Comparison of ENCODE assay signal across 12 mouse cellular contexts in genomic region chr12:105876521-105876920, GRCm38 (mm10).
DNase-seq lines count a peak whose midpoint lies in the region; ATAC-seq and TF ChIP-seq lines count a peak whose summit lies in the region.
"Had no signal": no experiment of that assay in that cellular context is flagged by ENCODE, and none has a peak within 500 bp of the region (broad histone marks: within the 10 kb centered on the region; RNA-seq: fewer than 3 reads in every experiment).

No protein-coding gene starts in this region.

- no peak for DNase-seq in forebrain, embryonic 10.5 days (ENCODE audit: extremely low spot score, low spot score)
- DNase-seq in forebrain, embryonic 11.5 days (ENCODE audit: low spot score) = no peak
- DNase-seq in kidney, adult 2 months = peak; percentile 36
- peak; percentile 33 for DNase-seq in brain, adult 2 months (ENCODE audit: low read depth, low spot score)
- DNase-seq in liver (no peak), adipocyte (ENCODE audit: low spot score) (no peak)
- DNase-seq: adrenal gland, adult 8-10 months; thymus, postnatal 4 days had no signal

- H3K27me3 ChIP-seq in forebrain, embryonic 10.5 days (ENCODE audit: poor library complexity, severe bottlenecking) = peaks cover 32% of the 10 kb centered on the region
- no peaks in the 10 kb centered on the region for H3K27me3 ChIP-seq in forebrain, embryonic 11.5 days (ENCODE audit: control insufficient read depth, insufficient read depth, low read length)
- H3K27me3 ChIP-seq in kidney, adult 2 months (replicated peaks; ENCODE audit: control insufficient read depth, insufficient read depth, low read length) = no peaks in the 10 kb centered on the region
- 0 out of 2 replicates have a peak, but pooled peaks cover 3% of the 10 kb centered on the region for H3K27me3 ChIP-seq in kidney, embryonic 15.5 days
- no peaks in the 10 kb centered on the region; the same call in none of the 2 replicates for H3K27me3 ChIP-seq in hindbrain, embryonic 16.5 days (replicated peaks; ENCODE audit: control insufficient read depth, insufficient read depth, low read length)

- ATAC-seq in forebrain, embryonic 11.5 days (replicated peaks; ENCODE audit: low FRiP score) = no peak
- ATAC-seq in kidney, embryonic 15.5 days (replicated peaks; ENCODE audit: low FRiP score) = no peak
- peak; percentile 43; the same call in 1 of the 2 replicates for ATAC-seq in hindbrain, embryonic 16.5 days

- H3K27ac ChIP-seq in forebrain, embryonic 10.5 days = peak overlapping the region; percentile 40; the same call in 1 of the 2 replicates
- no peak overlapping the region for H3K27ac ChIP-seq in forebrain, embryonic 11.5 days (ENCODE audit: low read depth, low read length)
- no peak overlapping the region for H3K27ac ChIP-seq in kidney, adult 2 months (ENCODE audit: insufficient read depth, low read depth, low read length)
- H3K27ac ChIP-seq in kidney, embryonic 15.5 days = no peak overlapping the region
- H3K27ac ChIP-seq in hindbrain, embryonic 16.5 days (ENCODE audit: low read depth, low read length) = 0 out of 2 replicates have a peak overlapping the region, but pooled peaks have one; percentile 20
- H3K27ac ChIP-seq: kidney, postnatal 0 days; limb, embryonic 15.5 days had no signal

- H3K36me3 ChIP-seq in forebrain, embryonic 10.5 days (replicated peaks) = no peaks in the 10 kb centered on the region
- H3K36me3 ChIP-seq in forebrain, embryonic 11.5 days (ENCODE audit: control insufficient read depth, insufficient read depth, low read length) = no peaks in the 10 kb centered on the region
- H3K36me3 ChIP-seq in kidney, adult 2 months (ENCODE audit: control insufficient read depth, insufficient read depth, low read length) = no peaks in the 10 kb centered on the region
- no peaks in the 10 kb centered on the region for H3K36me3 ChIP-seq in kidney, embryonic 15.5 days
- no peaks in the 10 kb centered on the region for H3K36me3 ChIP-seq in hindbrain, embryonic 16.5 days (ENCODE audit: control insufficient read depth, insufficient read depth, low read length)
- H3K36me3 ChIP-seq: limb, embryonic 15.5 days had no signal

- peaks cover 8% of the 10 kb centered on the region; the same call in 1 of the 2 replicates for H3K9me3 ChIP-seq in forebrain, embryonic 10.5 days
- no peaks in the 10 kb centered on the region; the same call in 1 of the 2 replicates for H3K9me3 ChIP-seq in forebrain, embryonic 11.5 days (ENCODE audit: control insufficient read depth, low read length)
- H3K9me3 ChIP-seq in kidney, embryonic 15.5 days (replicated peaks) = no peaks in the 10 kb centered on the region; the same call in 1 of the 2 replicates
- H3K9me3 ChIP-seq in hindbrain, embryonic 16.5 days (ENCODE audit: control insufficient read depth, low read length) = peaks cover 6% of the 10 kb centered on the region
- H3K9me3 ChIP-seq: limb, embryonic 15.5 days had no signal

- TF ChIP-seq POLR2A in kidney, adult 2 months (IDR thresholded peaks at IDR 0.05; ENCODE audit: low read depth, low read length) = no peak

- no peak for TF ChIP-seq CTCF in kidney, adult 2 months (conservative IDR thresholded peaks at IDR 0.05; ENCODE audit: insufficient read depth, insufficient read length, low read depth, low read length)

- H3K4me1 ChIP-seq in forebrain, embryonic 10.5 days = peaks cover 15% of the 10 kb centered on the region
- H3K4me1 ChIP-seq in forebrain, embryonic 11.5 days (replicated peaks; ENCODE audit: control insufficient read depth, insufficient read depth, low read length) = peaks cover 7% of the 10 kb centered on the region; the same call in 1 of the 2 replicates
- no peaks in the 10 kb centered on the region for H3K4me1 ChIP-seq in kidney, adult 2 months (ENCODE audit: control insufficient read depth, insufficient read depth, low read length)
- H3K4me1 ChIP-seq in kidney, embryonic 15.5 days = 0 out of 2 replicates have a peak, but pooled peaks cover 3% of the 10 kb centered on the region
- H3K4me1 ChIP-seq in hindbrain, embryonic 16.5 days (ENCODE audit: control insufficient read depth, insufficient read depth, low read depth, low read length) = peaks cover 8% of the 10 kb centered on the region; the same call in 1 of the 2 replicates

- H3K9ac ChIP-seq in forebrain, embryonic 11.5 days (ENCODE audit: low read length) = no peak overlapping the region
- no peak overlapping the region for H3K9ac ChIP-seq in kidney, embryonic 15.5 days
- H3K9ac ChIP-seq in hindbrain, embryonic 16.5 days (ENCODE audit: low read depth, low read length) = no peak overlapping the region
- H3K9ac ChIP-seq: limb, embryonic 15.5 days had no signal

- no peak overlapping the region for H3K4me3 ChIP-seq in forebrain, embryonic 10.5 days
- H3K4me3 ChIP-seq in forebrain, embryonic 11.5 days (ENCODE audit: low read depth, low read length) = no peak overlapping the region
- no peak overlapping the region for H3K4me3 ChIP-seq in kidney, adult 2 months (ENCODE audit: insufficient read depth, low read depth, low read length)
- H3K4me3 ChIP-seq in kidney, embryonic 15.5 days (replicated peaks) = no peak overlapping the region
- no peak overlapping the region for H3K4me3 ChIP-seq in hindbrain, embryonic 16.5 days (ENCODE audit: low read length)
- H3K4me3 ChIP-seq: limb, embryonic 15.5 days had no signal

- WGBS in forebrain, embryonic 10.5 days = 80% methylated on average over 11 of the region's 11 CpGs
- 70% methylated on average over 11 of the region's 11 CpGs for WGBS in forebrain, embryonic 11.5 days
- 58% methylated on average over 11 of the region's 11 CpGs for WGBS in kidney, adult 2 months
- WGBS in kidney, embryonic 15.5 days = 75% methylated on average over 11 of the region's 11 CpGs
- WGBS in hindbrain, embryonic 16.5 days = 51% methylated on average over 11 of the region's 11 CpGs

- no peak overlapping the region for H3K4me2 ChIP-seq in forebrain, embryonic 11.5 days (ENCODE audit: low read depth, low read length, severe bottlenecking)
- H3K4me2 ChIP-seq in kidney, embryonic 15.5 days = no peak overlapping the region
- no peak overlapping the region for H3K4me2 ChIP-seq in hindbrain, embryonic 16.5 days (ENCODE audit: low read length)
- H3K4me2 ChIP-seq: limb, embryonic 15.5 days had no signal

Comparison
In these comparisons a context has a peak if more than half of its experiments do, and no peak if none do; other contexts are left out.
1. H3K27ac ChIP-seq: peak in forebrain, embryonic 10.5 days (single experiment) and hindbrain, embryonic 16.5 days (single experiment); none in forebrain, embryonic 11.5 days (single experiment), kidney, adult 2 months (single experiment) and kidney, embryonic 15.5 days (single experiment).
2. DNase-seq: peak in kidney, adult 2 months (single experiment) and brain, adult 2 months (single experiment); none in forebrain, embryonic 10.5 days (single experiment), forebrain, embryonic 11.5 days (single experiment), liver (single experiment) and adipocyte (single experiment).